Mouse (Mus musculus) right cerebral cortex, postnatal 10 days (tissue): ENCODE measurements around the gene Zic1.

Experiments
- DNase-seq, 2 experiments: peaks; one replicate each; pipeline ENCODE4 v3.0.0; 2021; ENCODE audit warnings: low spot score in 2 of 2

Gene Zic1

GRCm38 (mm10) chr9:91368946-91369292 is 3.3 kb upstream of the Zic1 start:
- DNase-seq, result no peak

- DNase-seq, result no peak
Observed at GRCm38 (mm10) chr9:91368150-91368549, 2.5 kb upstream of the Zic1 start.

GRCm38 (mm10) chr9:91366999-91367811 is 1.6 kb upstream of the Zic1 start:
- DNase-seq, result no peak

- DNase-seq, result no peak
Observed at GRCm38 (mm10) chr9:91366226-91366998, 802 bp upstream of the Zic1 start.

GRCm38 (mm10) chr9:91364971-91365501 is 574 bp downstream of the Zic1 start:
- no peak for DNase-seq

- no peak for DNase-seq
Observed at GRCm38 (mm10) chr9:91364127-91364970, 1.3 kb downstream of the Zic1 start.

GRCm38 (mm10) chr9:91363814-91364126 is 1.8 kb downstream of the Zic1 start:
- DNase-seq, result no peak

- peak in 1 of 2 experiments; percentile 12 for DNase-seq
Observed at GRCm38 (mm10) chr9:91363011-91363730, 2.4 kb downstream of the Zic1 start.

DNA sequence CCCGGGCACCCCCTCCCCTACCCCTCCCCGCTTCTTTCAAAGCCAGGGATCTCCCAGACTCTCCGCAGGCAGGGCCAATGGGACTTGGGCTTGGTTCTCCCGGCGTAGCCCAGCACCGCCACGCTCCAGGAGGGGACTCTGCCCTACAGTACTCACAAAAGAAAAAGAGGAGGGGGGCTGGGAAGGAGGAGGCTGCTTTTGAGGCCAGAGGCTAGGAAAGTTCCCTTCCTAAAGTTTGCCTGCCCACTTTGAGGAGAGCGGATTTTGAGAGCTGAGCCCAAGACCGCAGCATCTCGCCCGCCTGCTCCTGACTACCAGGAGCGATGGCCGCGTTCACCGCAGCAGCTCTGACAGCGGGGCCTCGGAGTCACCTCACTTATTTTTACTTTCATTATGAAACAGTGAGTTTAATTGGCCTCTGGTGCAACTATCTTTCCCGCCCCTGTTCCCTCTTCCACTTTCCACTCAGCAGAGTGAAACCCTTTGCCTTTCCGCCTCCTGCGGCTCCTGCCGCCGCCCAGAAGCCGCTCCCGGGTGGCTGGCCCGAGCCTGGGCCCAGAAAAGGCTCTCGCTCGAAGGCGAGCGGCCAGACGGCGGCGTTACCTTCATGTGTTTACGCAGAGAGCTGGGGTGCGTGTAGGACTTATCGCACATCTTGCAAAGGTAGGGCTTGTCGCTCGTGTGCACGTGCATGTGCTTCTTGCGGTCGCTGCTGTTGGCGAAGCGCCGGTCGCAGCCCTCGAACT is 3.6 kb downstream of the Zic1 start, which contains the start of gene Zic4:
TSS of gene Zic4 (plus strand) at position 558 of the 746 bp plus-strand sequence.
- DNase-seq, result peak in 1 of 2 experiments; percentile 23

DNA sequence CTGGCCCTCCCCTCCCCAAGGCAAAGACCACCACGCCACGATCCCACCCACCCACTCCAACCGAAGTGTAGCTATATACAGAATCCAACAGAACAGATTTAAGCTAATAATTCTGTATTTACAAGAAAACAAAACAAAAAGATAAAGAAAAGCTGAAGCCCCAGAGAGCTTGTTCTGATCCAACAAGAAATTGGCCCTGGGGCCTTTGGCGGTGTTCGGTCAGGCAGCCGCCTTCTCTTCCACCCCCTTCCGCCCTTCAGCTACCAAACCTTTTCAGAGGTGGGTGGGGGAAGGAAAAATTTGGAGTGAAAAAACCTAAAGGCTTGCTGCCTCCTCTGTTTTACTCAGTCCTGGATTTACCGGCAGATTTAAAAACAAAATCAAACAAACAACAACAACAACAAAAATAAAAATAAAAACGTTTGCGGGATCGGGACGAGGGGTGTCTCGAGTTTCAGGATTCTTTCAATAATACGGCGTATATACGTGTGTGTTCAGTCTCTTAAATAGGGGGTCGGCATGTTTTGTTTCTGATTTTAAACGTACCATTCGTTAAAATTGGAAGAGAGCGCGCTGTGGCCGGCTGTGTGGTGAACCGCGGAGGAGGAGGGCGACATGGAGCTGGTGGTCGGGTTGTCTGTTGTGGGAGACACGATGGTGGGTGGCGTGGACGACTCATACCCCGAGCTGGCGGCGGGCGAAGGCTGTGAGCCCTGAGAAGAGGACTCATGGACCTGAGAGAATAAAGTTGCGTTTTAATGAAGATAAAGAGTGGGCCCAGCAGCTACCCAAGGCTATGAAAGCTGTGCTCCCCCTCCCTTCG is 4.4 kb downstream of the Zic1 start:
- peak in 1 of 2 experiments; percentile 16 for DNase-seq

DNA sequence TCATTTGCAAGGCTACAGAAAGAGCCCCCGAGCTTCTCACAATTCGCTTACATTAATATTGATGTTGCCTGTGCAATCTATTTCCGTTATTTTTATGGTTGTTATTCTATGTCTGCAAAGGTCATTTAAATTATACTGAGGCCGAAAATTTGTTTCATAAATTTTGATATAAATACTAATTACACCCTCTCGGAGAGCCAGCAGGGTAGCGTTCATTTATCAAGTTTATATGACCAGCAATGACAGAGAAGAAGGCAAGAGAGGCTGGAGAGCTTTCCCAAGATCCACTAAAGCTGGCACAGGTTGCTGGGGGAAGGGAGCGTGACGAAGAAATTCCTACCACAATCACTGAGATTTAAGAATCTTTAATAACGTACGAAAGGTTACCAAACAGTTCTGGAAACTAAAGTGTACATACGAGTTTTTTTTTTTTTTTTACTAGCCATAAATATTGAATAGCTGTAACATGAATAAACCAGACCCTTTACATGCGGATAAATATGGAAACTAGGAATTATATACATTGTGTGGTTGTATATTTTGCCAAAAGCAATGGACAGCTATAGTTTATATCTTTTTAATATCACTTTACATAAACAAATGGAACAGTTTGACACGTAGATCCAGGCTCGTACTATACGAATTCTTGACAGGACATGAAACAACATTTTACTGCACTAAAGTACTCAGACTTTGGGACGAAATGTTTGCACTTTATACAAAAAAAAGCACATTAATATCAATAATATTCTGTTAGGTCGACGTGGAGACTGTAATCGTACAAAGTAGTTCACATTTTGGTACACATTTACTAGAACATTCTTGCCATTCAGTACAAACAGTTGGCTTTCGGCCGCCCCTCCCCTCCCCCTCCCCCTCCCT is 5.2 kb downstream of the Zic1 start:
- DNase-seq, result no peak

DNA sequence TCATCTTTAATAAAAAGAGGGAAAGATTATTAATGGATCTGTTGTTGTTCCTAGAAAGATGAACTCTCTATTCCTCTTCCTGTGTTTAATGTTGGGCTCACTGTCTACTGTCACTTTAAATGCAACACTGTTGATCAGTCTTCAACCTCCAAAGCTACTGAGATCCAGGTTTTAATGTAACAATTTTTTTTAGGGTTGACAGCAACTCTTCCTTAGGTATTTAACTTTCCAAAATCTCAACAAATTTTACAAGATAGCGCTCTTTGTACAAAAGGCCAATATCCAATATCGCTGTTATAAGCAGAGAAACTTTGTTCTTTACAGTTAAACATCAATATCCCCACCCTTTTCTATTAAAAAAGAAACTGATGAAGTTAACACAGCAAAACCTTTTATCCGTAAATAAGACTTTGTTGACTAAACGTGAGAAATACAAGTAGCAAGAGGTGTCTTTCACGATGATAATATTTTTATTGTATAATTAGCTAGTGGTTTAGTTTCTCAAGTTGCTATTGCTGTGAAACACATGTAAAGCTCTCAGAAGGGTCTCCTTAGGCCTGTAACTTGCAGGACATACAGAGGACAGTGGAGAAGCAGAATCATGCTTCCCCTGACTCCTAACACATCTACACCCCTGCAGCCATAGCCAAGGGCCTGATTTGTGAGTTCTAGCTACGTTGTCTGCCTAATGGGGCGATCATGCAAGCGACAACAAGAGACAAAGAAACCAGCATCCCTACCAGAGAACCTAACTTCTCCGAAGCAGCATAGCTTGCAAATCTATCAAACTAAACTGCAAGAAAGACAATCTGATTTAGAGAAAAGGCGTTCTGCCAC is 6.5 kb downstream of the Zic1 start:
- peak in 1 of 2 experiments; percentile 15 for DNase-seq

GRCm38 (mm10) chr9:91357321-91357720 is 8.3 kb downstream of the Zic1 start:
- no peak for DNase-seq

DNA sequence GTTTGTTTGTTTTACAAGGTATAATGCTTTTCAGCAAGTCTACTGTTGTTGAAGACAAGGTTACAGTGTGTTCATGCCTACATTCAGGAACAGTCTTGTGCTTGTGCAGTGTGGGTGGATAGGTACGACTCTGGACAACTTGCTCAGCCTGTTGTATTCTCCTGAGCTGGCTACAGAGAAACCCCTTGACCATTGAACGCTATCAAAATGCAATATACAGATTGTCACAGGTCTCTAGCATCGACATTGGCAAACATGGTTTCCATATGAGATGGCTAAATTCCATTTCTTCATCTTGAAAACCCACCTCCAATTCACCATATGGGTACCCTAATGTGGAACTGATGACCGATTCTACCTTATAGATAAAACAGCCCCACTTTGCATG is 9.3 kb downstream of the Zic1 start:
- DNase-seq, result no peak

DNA sequence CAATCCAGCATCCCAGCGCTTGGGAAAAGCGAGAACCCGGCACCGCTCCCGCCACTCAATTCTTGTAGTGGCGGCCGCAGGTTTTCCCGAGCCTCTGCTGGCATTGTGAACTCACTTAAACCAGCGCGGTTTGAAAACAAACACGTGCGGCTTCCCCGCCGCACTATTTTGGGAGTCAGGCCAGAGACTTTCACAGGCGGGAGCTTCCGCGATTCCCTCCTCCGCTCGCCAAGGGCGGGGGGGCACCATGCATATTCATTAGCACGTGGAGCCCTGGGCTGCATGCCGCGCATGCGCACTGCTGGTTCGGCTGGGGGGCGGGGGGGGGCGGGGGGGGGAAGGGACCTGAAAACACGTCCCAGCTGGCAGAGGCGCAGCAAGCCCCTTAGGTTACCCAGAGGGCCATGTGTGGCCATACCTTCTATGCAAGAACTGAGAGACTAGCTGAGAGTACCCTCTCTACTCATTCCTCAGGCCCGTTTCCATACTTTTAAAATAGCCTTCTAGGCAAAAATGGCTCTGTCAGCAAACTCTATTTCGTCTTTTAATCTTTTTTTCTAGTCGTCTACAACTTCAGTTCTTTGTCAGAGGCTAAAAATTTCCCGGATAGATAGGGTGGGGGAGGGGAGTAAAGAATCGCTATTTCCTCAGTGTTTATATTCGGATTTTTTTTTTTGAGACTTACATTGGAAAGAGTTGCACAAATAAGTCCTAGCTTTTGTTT is 9.8 kb downstream of the Zic1 start:
- peak; percentile 66 to 77 for DNase-seq

GRCm38 (mm10) chr9:91355270-91355589 is 10.4 kb downstream of the Zic1 start:
- no peak for DNase-seq
